18 mouse cellular contexts compared by ENCODE assay signal in the genomic region with DNA sequence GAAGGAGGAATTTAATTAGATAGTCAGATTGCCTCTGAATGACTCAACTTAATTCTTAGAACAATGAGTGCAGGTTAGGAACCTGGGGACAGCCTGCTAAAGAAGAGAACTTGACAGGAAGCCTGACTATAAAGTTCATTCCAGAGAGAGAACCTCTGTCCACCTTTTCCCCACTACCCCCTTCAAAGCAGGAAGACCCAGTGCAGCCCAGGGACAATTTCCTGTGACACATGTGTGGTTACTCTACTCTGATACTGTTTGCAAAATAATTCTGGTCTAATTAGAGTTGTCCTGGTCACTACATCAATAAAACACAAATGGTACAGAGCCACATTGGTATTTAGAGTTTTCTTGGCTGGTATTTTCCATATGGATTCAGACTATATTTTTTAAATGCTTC.
DNase-seq lines count a peak whose midpoint lies in the region; ATAC-seq and TF ChIP-seq lines count a peak whose summit lies in the region.
"Had no signal": no experiment of that assay in that cellular context is flagged by ENCODE, and none has a peak within 500 bp of the region (broad histone marks: within the 10 kb centered on the region; RNA-seq: fewer than 3 reads in every experiment).

No protein-coding gene starts in this region.

- H3K36me3 ChIP-seq in heart, embryonic 13.5 days, result no peaks in the 10 kb centered on the region
- H3K36me3 ChIP-seq in E14TG2a.4 (ENCODE audit: insufficient read depth, low read length), result peaks cover 67% of the 10 kb centered on the region
- H3K36me3 ChIP-seq: embryonic facial prominence, embryonic 15.5 days; forebrain, embryonic 10.5 days; heart, embryonic 15.5 days; hindbrain, embryonic 15.5 days had no signal

- H3K9ac ChIP-seq in heart, embryonic 13.5 days, result no peak overlapping the region
- H3K9ac ChIP-seq: embryonic facial prominence, embryonic 15.5 days; heart, embryonic 15.5 days; hindbrain, embryonic 15.5 days had no signal

- H3K27ac ChIP-seq in heart, embryonic 13.5 days (replicated peaks), result peak overlapping the region; percentile 29
- H3K27ac ChIP-seq: embryonic facial prominence, embryonic 15.5 days; forebrain, embryonic 10.5 days; gastrocnemius, adult 2 months; heart, adult 2 months; heart, embryonic 15.5 days; hindbrain, embryonic 15.5 days had no signal

- intact Hi-C loops in gastrocnemius, postnatal 36 days (cut with DNase I), result no loop called here

- CTCF ChIA-PET in Patski (lab: Charles Lee), result interaction anchor here (2.4 kb wide), 1 partner anchor 10 kb away, joined by 10 read pairs; no protein-coding TSS in a partner anchor

- DNase-seq in heart, postnatal 4 days, result no peak
- no peak for DNase-seq in Patski (ENCODE audit: low read depth, low spot score)
- DNase-seq in layer of hippocampus, postnatal 10 days (ENCODE audit: low spot score in 2 of 2), result no peak
- DNase-seq in gastrocnemius, postnatal 36 days, result no peak
- DNase-seq: adrenal gland, adult 8-10 months; cerebellum, postnatal 10 days; embryo, embryonic 11 days; gastrocnemius, adult 2 months; heart, adult 2 months; heart, postnatal 14 days had no signal

- H3K4me1 ChIP-seq in heart, embryonic 13.5 days, result peaks cover 17% of the 10 kb centered on the region
- H3K4me1 ChIP-seq in E14TG2a.4 (replicated peaks; ENCODE audit: low read depth, low read length), result peaks cover 81% of the 10 kb centered on the region
- H3K4me1 ChIP-seq: embryonic facial prominence, embryonic 15.5 days; forebrain, embryonic 10.5 days; hindbrain, embryonic 15.5 days had no signal

- no peaks in the 10 kb centered on the region for H3K27me3 ChIP-seq in heart, embryonic 13.5 days (replicated peaks)
- no peaks in the 10 kb centered on the region for H3K27me3 ChIP-seq in E14TG2a.4 (ENCODE audit: insufficient read depth, low read length)
- no peaks in the 10 kb centered on the region for H3K27me3 ChIP-seq in Patski
- H3K27me3 ChIP-seq: embryonic facial prominence, embryonic 15.5 days; heart, embryonic 15.5 days; hindbrain, embryonic 15.5 days had no signal

- H3K4me2 ChIP-seq in heart, embryonic 13.5 days, result no peak overlapping the region
- H3K4me2 ChIP-seq: embryonic facial prominence, embryonic 15.5 days; heart, embryonic 15.5 days; hindbrain, embryonic 15.5 days had no signal

- in situ Hi-C loops in Patski (cut with MboI; ENCODE audit: low pct_unique_long_range_greater_than_20kb), result no loop called here

- ATAC-seq in heart, embryonic 13.5 days (ENCODE audit: extremely low read depth, insufficient number of reproducible peaks, low FRiP score, low TSS enrichment), result no peak
- ATAC-seq in Patski, result peak; percentile 29
- ATAC-seq: forebrain, embryonic 14.5 days had no signal

- POLR2A ChIA-PET in Patski (lab: Charles Lee), result no interaction called here

- TF ChIP-seq CTCF in E14TG2a.4 (conservative IDR thresholded peaks at IDR 0.05; ENCODE audit: low read length) (no peak), Patski (IDR thresholded peaks at IDR 0.05) (no peak)

- H3K9me3 ChIP-seq in heart, embryonic 13.5 days, result no peaks in the 10 kb centered on the region
- no peaks in the 10 kb centered on the region for H3K9me3 ChIP-seq in E14TG2a.4 (ENCODE audit: low read length)
- H3K9me3 ChIP-seq: embryonic facial prominence, embryonic 15.5 days; forebrain, embryonic 10.5 days; heart, embryonic 15.5 days; hindbrain, embryonic 15.5 days had no signal

- no peak overlapping the region for H3K4me3 ChIP-seq in heart, embryonic 13.5 days
- H3K4me3 ChIP-seq in E14TG2a.4 (replicated peaks; ENCODE audit: low read length), result peak overlapping the region; percentile 90; the same call in 1 of the 2 replicates
- H3K4me3 ChIP-seq: embryonic facial prominence, embryonic 15.5 days; erythroblast, embryonic 14.5 days; forebrain, embryonic 10.5 days; gastrocnemius, adult 2 months; heart, adult 2 months; heart, embryonic 15.5 days; hindbrain, embryonic 15.5 days had no signal
